11 mouse cellular contexts compared by ENCODE assay signal in genomic region chr5:32153791-32154490, GRCm38 (mm10). TPM values are rescaled to one million over a fixed set of nuclear protein-coding genes. Genes with fewer than 3 reads are reported as not detected.
A peak's percentile ranks its signal among the peaks of the same experiment; 100 is the strongest.
DNase-seq lines count a peak whose midpoint lies in the region; ATAC-seq and TF ChIP-seq lines count a peak whose summit lies in the region.
"Had no signal": no experiment of that assay in that cellular context is flagged by ENCODE, and none has a peak within 500 bp of the region (broad histone marks: within the 10 kb centered on the region; RNA-seq: fewer than 3 reads in every experiment).

No protein-coding gene starts in this region.

- 51% methylated on average over 17 of the region's 17 CpGs for WGBS in forebrain, embryonic 16.5 days
- WGBS in midbrain, embryonic 14.5 days: 56% methylated on average over 17 of the region's 17 CpGs

- H3K4me1 ChIP-seq in forebrain, embryonic 16.5 days (replicated peaks; ENCODE audit: control insufficient read depth, insufficient read depth, low read length): no peaks in the 10 kb centered on the region
- H3K4me1 ChIP-seq in midbrain, embryonic 14.5 days (ENCODE audit: control insufficient read depth, insufficient read depth, low read length): peaks cover 8% of the 10 kb centered on the region; the same call in 1 of the 2 replicates

- H3K27ac ChIP-seq in forebrain, embryonic 16.5 days (ENCODE audit: low read length): no peak overlapping the region
- H3K27ac ChIP-seq in midbrain, embryonic 14.5 days (replicated peaks; ENCODE audit: low read depth, low read length): no peak overlapping the region

- no peak for TF ChIP-seq CTCF in brain, embryonic 14.5 days (IDR thresholded peaks at IDR 0.05; ENCODE audit: borderline replicate concordance, extremely low read depth, insufficient read depth, insufficient read length)

- peak overlapping the region; percentile 6; the same call in 1 of the 2 replicates for H3K4me2 ChIP-seq in forebrain, embryonic 16.5 days (ENCODE audit: low read length)
- H3K4me2 ChIP-seq in midbrain, embryonic 14.5 days (ENCODE audit: low read length): peak overlapping the region; percentile 53

- H3K36me3 ChIP-seq in forebrain, embryonic 16.5 days (ENCODE audit: control insufficient read depth, insufficient read depth): no peaks in the 10 kb centered on the region
- no peaks in the 10 kb centered on the region for H3K36me3 ChIP-seq in midbrain, embryonic 14.5 days (ENCODE audit: control insufficient read depth, insufficient read depth, low read length)

- peak; percentile 25 for DNase-seq in cerebellum, adult 11 months
- peak; percentile 11 for DNase-seq in brain, embryonic 14.5 days (ENCODE audit: low read depth)
- DNase-seq in midbrain, embryonic 14.5 days: peak; percentile 23
- no peak for DNase-seq in thymus, postnatal 10 days (ENCODE audit: low spot score in 2 of 2)
- no peak for DNase-seq in thymus, postnatal 4 days
- DNase-seq in MN1 (ENCODE audit: low spot score): no peak
- DNase-seq: gastrocnemius, postnatal 14 days; kidney, adult 2 months had no signal

- no peaks in the 10 kb centered on the region for H3K27me3 ChIP-seq in forebrain, embryonic 16.5 days (replicated peaks; ENCODE audit: control insufficient read depth, insufficient read depth, low read length)
- H3K27me3 ChIP-seq in midbrain, embryonic 14.5 days (ENCODE audit: control insufficient read depth, insufficient read depth, low read length): no peaks in the 10 kb centered on the region

- no peaks in the 10 kb centered on the region for H3K9me3 ChIP-seq in forebrain, embryonic 16.5 days (ENCODE audit: control insufficient read depth, low read length)
- H3K9me3 ChIP-seq in midbrain, embryonic 14.5 days (ENCODE audit: control insufficient read depth, low read length): no peaks in the 10 kb centered on the region
- H3K9me3 ChIP-seq: G1E had no signal

- no peak overlapping the region for H3K9ac ChIP-seq in forebrain, embryonic 16.5 days (replicated peaks; ENCODE audit: low read depth, low read length)
- peak overlapping the region; percentile 37; the same call in 1 of the 2 replicates for H3K9ac ChIP-seq in midbrain, embryonic 14.5 days (replicated peaks; ENCODE audit: low read length)

- no peak for TF ChIP-seq POLR2A in brain, embryonic 14.5 days (IDR thresholded peaks at IDR 0.05; ENCODE audit: borderline replicate concordance, extremely low read depth, insufficient read depth, insufficient read length, poor library complexity, severe bottlenecking)

- no peak overlapping the region for H3K4me3 ChIP-seq in forebrain, embryonic 16.5 days (replicated peaks; ENCODE audit: low read length)
- peak overlapping the region; percentile 22 for H3K4me3 ChIP-seq in midbrain, embryonic 14.5 days (replicated peaks; ENCODE audit: low read depth, low read length)

- ATAC-seq in cerebellum, adult (ENCODE audit: insufficient number of reproducible peaks, low FRiP score, low TSS enrichment): no peak
- ATAC-seq in forebrain, embryonic 16.5 days: no peak
- no peak for ATAC-seq in midbrain, embryonic 14.5 days (ENCODE audit: low FRiP score, low TSS enrichment)

RNA-seq across cellular contexts. Expression of gene Fosl2, which starts 18.3 kb away (rescaled TPM):
- 3.2 and 3.4 TPM in 2 replicates for polyA plus RNA-seq in brain, embryonic 14.5 days (2012; rRNA removed)
- 3.7 and 3.8 TPM in 2 replicates for polyA plus RNA-seq in forebrain, embryonic 16.5 days (2015; fragmentation: Nextera tagmentation; extraction: Ambion mirVana)
- 0.28 and 0.36 TPM in 2 replicates for polyA plus RNA-seq in midbrain, embryonic 14.5 days (2014; fragmentation: Nextera tagmentation; extraction: Ambion mirVana)

Comparison
In these comparisons a context has a peak if more than half of its experiments do, and no peak if none do; other contexts are left out.
1. DNase-seq: peak in cerebellum, adult 11 months (single experiment), brain, embryonic 14.5 days (single experiment) and midbrain, embryonic 14.5 days (single experiment); none in thymus, postnatal 10 days (0 of 2), thymus, postnatal 4 days (single experiment) and MN1 (single experiment).